Mouse (Mus musculus): ENCODE results near the gene Abhd18. TPM values are rescaled to one million over a fixed set of nuclear protein-coding genes. Genes with fewer than 3 reads are reported as not detected.
A peak's percentile ranks its signal among the peaks of the same experiment; 100 is the strongest.

The Abhd18 gene
- total RNA-seq, 2 experiments from 2014 or later, result 40.9 to 47.8 TPM

GRCm38 (mm10) chr3:40949170-40949902, 102.6 kb downstream of the Abhd18 start, which contains the start of gene Larp1b:
Gene Larp1b (plus strand): TSS chr3:40949828.
- intact Hi-C loops (cut with DNase I), result no loop called here
- peak; percentile 99 to 100 for DNase-seq

GRCm38 (mm10) chr3:40949903-40950600, 103.3 kb downstream of the Abhd18 start:
- DNase-seq, result peak; percentile 58 to 59
- intact Hi-C loops (cut with DNase I), result loop anchor here (5.0 to 10.0 kb wide), 2 partner anchors 132 to 645 kb away; partner anchors contain the start of gene Pgrmc2

GRCm38 (mm10) chr3:40950601-40951201, 103.9 kb downstream of the Abhd18 start:
- DNase-seq, result peak; percentile 74 to 81
- intact Hi-C loops (cut with DNase I), result loop anchor here (5.0 to 10.0 kb wide), 2 partner anchors 132 to 644 kb away; partner anchors contain the start of gene Pgrmc2

- intact Hi-C loops (cut with DNase I), result loop anchor here (5.0 to 10.0 kb wide), 2 partner anchors 131 to 643 kb away; partner anchors contain the start of gene Pgrmc2
- peak in 1 of 2 experiments; percentile 20 for DNase-seq
These were observed 104.6 kb downstream of the Abhd18 start for GRCm38 (mm10) chr3:40951365-40951764.

GRCm38 (mm10) chr3:40952606-40953005, 105.8 kb downstream of the Abhd18 start:
- intact Hi-C loops (cut with DNase I), result loop anchor here (5.0 to 10.0 kb wide), 2 partner anchors 130 to 642 kb away; partner anchors contain the start of gene Pgrmc2
- peak in 1 of 2 experiments; percentile 17 for DNase-seq

- intact Hi-C loops (cut with DNase I), result loop anchor here (5.0 to 10.0 kb wide), 2 partner anchors 128 to 640 kb away; partner anchors contain the start of gene Pgrmc2
These were observed 108.0 kb downstream of the Abhd18 start for GRCm38 (mm10) chr3:40954792-40955191.

GRCm38 (mm10) chr3:40958831-40959230, 112.1 kb downstream of the Abhd18 start:
- no peak for DNase-seq
- intact Hi-C loops (cut with DNase I), result loop anchor here (10.0 kb wide), 1 partner anchor 636 kb away; no protein-coding TSS in a partner anchor

More at GRCm38 (mm10) chr3:40954792-40955191, 108.0 kb downstream of the Abhd18 start:
- DNase-seq, result no peak

GRCm38 (mm10) chr3:40980758-40981157, 134.0 kb downstream of the Abhd18 start:
- intact Hi-C loops (cut with DNase I), result no loop called here
- no peak for DNase-seq

- intact Hi-C loops (cut with DNase I), result no loop called here
- DNase-seq, result no peak
These were observed 140.8 kb downstream of the Abhd18 start for GRCm38 (mm10) chr3:40987539-40987938.

Other genes with a start within 250 kb of the Abhd18 start
- gene Slc25a31, start 138.1 kb upstream of the Abhd18 start, total RNA-seq (2021), result under 1 TPM; 0.35 to 0.38 TPM
- 10 to 100 TPM; 31.0 to 37.3 TPM for gene Hspa4l, start 102.5 kb upstream of the Abhd18 start, total RNA-seq (2021)
- gene Plk4, start 47.0 kb upstream of the Abhd18 start, total RNA-seq (2021), result 10 to 100 TPM in 1 of 2 experiments, 1 to 10 TPM in 1; 9.4 to 14.7 TPM
- 10 to 100 TPM; 15.3 to 16.3 TPM for gene Mfsd8, start 84 bp upstream of the Abhd18 start, total RNA-seq (2021)
- not detected for gene 1700034I23Rik, start 55.6 kb downstream of the Abhd18 start, total RNA-seq (2021)
- 10 to 100 TPM; 56.0 to 58.3 TPM for gene Larp1b, start 102.9 kb downstream of the Abhd18 start, total RNA-seq (2021)
- gene Pgrmc2, start 236.1 kb downstream of the Abhd18 start, total RNA-seq (2021), result 10 to 100 TPM; 42.3 to 46.9 TPM

Measured in heart, postnatal 10 days (tissue).